Mouse (Mus musculus): Measurements from ENCODE around the gene Prkd2.

Prkd2 gene

DNA sequence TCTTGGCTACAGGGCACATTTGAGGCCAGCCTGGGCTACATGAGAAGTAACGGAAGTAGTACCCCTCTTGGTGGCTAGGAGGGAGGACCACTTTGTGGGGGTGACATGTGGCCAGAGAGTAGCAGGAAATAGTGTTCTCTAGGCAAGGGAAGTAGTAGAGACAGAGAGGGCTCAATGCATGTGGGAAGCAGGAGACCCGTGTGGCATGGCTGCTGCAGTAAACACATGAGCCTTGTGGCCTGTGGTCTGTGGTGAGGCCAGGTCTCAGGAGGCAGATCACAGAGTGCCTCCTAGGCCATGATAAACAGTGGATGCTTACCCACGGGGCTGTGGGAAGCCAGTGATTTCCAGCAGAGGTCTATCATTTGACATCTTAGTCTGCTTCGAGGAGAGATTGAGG lies 15.4 kb upstream of the Prkd2 start:
- DNase-seq (ENCODE audit: low spot score): no peak

DNA sequence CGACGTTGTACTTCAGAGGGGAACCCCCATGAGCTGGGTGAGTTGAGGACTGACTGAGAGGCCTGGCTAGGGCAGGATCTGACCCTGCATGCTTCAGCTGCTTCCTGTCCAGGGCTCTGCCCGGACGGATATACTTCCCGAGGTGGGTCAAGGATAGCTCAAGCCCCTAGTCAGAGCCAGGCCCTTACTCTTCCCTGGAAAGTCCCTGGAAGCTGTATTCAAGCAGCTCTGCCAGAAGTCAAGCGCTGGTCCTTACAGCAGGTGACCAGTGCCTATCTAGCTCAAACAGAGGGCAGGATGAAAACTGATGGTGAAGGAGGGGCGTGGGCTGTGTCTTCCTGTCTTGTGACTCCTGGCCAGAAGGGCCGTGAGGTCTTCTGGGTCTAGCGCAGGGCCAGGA lies 12.3 kb upstream of the Prkd2 start:
- no peak for DNase-seq (ENCODE audit: low spot score)

DNA sequence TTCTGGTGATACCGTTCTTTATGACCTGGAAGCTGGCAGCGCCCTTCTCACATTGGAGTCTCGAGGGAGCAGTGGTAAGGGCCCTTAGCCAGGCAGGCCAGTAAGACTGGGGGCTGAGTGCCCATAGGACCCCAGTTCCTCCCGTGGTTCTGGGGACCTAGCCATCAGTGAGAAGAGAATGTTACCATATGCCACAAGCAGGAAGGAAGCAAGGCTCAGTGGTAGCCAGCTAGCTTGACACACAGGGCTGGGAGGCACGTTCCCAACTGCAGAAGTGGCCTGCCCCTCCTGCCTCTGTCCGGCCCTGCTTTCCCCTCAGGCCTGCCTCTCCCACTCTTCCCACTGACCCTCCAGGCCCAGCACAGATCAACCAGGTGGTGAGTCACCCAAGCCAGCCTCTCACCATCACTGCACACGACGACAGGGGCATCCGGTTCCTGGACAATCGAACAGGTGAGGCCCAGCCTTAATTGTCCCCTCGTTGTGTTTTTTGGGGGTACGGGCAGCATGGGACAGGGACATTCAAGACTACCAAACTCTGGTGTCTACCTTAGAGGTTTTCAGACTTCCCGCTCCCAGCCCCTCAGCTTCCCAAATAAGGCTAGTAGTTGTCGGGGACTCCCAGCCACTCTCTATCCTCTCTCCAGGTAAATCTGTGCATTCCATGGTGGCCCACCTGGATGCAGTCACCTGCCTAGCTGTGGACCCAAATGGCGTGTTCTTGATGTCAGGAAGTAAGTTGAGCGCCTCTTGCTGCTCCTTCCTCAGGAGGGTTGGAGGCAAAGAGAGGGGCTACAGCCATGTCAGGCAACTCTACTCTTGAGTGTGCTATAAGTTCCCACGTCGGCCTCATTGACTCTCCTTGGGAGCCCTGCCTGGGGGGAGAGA lies 4.5 kb upstream of the Prkd2 start:
- no peak for DNase-seq (ENCODE audit: low spot score)

DNA sequence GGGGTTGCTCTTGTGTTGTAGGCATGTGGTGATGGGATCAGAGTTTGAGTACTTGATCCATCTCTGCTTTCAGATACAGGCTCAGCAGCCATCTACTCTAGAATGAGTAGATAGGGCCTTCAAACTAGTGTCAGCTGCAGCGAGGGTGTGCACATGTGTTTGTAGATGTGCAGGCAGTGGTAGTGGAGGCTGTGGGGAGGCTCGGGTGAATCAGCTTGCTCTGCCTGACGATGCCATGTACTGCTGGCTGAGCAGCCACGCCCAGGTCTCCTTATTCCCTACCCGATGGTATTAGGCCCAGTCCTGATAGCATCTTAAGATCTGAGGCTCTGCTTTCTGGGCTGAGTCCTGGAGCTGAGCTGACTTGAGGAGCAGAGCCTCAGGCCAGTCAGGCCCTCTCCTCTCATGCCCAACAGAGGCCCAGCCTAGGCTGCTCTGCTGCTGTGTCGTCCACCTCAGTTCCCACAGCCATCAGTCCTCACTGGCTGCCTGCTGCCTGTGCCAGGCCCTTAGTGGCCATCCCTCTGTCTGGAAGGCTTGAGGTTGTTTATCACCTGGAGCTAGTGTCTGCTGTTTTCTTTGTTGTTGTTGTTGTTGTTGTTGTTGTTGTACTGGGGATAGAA lies 3.8 kb upstream of the Prkd2 start:
- DNase-seq (ENCODE audit: low spot score): no peak

- DNase-seq (ENCODE audit: low spot score): no peak
Measured at GRCm38 (mm10) chr7:16839427-16840108, 3.1 kb upstream of the Prkd2 start.

DNA sequence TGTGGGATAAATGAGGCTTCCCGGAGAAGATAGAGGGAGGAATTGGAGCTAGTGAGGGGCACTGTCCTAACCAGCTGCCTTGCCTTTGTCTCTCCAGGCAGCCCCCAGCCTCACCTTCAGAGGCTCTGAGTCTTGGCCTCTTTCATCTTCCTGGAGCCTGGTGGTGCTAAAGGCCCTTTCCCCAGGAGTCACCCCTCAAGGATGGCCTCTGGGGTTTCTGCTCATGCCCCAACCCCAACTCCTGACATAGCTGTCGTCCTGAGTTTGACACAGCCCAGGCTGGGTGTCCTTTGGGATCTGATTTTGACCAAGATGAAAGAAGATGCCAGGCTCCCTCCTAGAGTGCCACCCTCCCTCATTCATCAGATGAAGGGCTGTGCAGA lies 2.6 kb upstream of the Prkd2 start:
- DNase-seq (ENCODE audit: low spot score): no peak

DNA sequence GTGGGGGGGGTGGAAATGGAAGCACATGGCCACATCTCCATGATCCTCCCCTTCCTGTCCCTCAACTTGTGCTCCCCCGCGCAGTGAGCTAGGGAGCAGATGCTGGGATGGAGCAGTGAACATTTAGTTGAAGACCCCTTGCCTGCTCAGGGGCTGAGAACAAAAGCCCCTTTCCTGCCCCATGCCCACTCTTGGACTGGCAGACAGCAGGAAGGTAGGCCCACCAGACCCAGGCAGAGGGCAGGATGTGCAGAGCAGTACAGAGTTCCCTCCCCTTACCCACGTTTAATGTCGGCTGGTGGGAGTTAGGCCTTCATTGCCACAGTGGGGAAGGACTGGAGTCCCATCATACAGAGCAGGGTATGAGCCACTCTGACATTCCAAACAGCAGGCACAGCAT lies 1.6 kb upstream of the Prkd2 start:
- DNase-seq (ENCODE audit: low spot score): no peak

DNA sequence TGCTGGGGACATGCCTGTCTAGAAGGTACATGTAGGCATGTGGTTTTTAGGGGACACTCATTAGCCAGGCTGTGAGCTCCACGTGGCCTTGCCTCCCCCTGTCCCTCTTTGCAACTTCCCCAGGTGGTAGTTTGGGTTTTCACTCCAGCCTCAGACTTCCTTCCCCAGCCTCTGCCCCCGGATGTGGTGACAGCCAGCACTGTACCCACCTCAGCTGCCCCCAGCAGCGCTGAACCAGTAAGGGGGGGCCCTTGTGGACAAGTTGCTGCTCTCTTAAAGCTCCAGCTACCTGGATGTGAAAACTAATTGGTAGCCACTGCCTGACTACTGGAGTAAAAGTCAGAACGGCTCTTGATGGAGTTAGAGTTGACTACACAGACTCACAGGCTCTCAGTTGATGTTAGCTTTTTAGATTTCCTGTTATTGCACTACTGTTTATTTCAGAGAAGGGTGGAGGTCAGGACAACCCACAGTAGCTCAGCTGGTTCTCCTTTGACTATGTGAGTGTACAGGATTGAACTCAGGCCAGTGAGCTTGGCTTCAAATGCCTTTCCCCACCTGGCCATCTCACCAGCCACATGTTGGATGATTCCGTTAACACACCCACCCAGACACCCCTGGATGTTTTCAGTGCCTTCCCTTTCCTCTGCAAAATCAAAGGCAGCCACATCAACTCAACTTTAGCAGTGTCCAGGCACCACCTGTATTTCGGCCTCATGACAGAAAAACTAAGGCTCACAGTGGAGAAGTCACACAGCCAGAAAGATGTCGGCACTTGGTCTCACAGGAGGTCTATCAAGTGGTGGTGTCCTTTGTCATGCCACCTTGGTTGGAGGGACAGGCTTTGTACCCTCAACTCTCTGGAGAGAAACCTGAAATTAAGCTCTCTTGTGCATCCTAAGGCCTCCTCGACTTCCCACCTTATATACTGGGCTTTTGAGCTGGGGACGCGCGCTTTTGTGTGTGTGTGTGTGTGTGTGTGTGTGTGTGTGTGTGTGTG lies 841 bp upstream of the Prkd2 start:
- no peak for DNase-seq (ENCODE audit: low spot score)

DNA sequence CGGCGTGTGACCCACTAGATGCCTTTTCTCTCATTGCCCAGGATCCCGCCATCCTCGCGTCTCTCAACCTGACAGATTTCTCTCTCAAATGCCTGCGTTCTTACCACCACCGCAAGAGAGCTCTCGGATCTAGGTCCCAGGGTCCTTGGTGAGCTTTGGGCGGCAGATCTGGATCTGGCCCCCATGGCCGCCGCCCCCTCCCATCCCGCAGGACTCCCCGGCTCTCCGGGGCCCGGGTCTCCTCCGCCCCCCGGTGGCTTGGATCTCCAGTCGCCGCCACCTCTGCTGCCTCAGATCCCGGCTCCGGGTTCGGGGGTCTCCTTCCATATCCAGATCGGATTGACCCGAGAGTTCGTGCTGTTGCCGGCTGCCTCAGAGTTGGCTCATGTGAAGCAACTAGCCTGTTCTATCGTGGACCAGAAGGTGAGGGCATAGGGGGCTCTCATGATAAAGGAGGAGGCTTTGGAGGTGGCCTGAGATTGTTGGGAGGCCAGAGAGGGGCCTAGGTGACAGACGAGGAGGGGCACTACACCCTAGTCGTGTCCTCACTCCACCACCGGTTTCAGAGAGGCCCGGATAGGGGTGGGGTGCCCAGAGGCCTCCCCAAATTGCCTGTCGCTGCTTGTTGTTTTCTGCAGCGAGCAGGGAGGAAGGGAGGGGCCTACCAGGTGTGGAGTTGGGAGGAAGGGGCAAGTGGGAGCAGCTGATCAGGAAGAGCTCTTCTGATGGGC lies 904 bp downstream of the Prkd2 start:
- DNase-seq (ENCODE audit: low spot score): peak; percentile 45

GRCm38 (mm10) chr7:16844696-16845071 lies 2.0 kb downstream of the Prkd2 start:
- no peak for DNase-seq (ENCODE audit: low spot score)

- peak; percentile 26 for DNase-seq (ENCODE audit: low spot score)
Measured at GRCm38 (mm10) chr7:16845072-16845819, 2.5 kb downstream of the Prkd2 start.

DNA sequence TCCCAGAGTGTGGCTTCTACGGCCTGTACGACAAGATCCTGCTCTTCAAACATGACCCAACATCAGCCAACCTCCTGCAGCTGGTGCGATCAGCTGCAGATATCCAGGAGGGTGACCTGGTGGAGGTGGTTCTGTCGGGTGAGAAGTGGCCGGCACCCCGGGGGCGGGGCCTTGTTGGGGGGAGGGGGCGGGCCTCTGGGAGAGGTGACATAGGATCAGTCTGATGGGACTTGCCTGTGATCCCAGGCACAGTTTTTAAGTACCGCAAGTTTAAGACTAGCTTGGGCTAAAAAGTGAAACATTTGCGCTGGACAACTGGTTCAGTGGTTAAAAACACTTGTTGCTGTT lies 3.1 kb downstream of the Prkd2 start:
- DNase-seq (ENCODE audit: low spot score): no peak

GRCm38 (mm10) chr7:16846775-16847174 lies 4.1 kb downstream of the Prkd2 start:
- no peak for DNase-seq (ENCODE audit: low spot score)

DNA sequence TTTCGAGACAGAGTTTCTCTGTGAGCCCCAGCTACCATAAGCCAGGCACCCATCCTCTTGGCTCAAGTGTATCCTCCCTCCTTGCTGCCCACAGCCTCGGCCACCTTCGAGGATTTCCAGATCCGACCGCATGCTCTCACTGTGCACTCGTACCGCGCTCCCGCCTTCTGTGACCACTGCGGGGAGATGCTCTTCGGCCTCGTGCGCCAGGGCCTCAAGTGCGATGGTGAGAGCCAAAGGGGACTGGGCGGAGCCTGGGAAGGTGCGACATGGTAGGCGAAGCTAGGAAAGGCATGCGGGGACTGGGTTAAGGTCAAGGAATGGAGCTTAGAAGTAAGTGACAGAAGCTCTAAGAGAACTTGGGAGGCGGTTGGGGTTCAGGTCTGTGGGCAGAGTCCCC lies 4.8 kb downstream of the Prkd2 start:
- no peak for DNase-seq (ENCODE audit: low spot score)

GRCm38 (mm10) chr7:16848579-16848978 lies 5.9 kb downstream of the Prkd2 start:
- DNase-seq (ENCODE audit: low spot score): peak; percentile 59

- no peak for DNase-seq (ENCODE audit: low spot score)
Measured at GRCm38 (mm10) chr7:16851636-16852035, 8.9 kb downstream of the Prkd2 start.

- no peak for DNase-seq (ENCODE audit: low spot score)
Measured at GRCm38 (mm10) chr7:16853302-16853831, 10.7 kb downstream of the Prkd2 start.

- peak; percentile 65 for DNase-seq (ENCODE audit: low spot score)
Measured at GRCm38 (mm10) chr7:16858336-16858735, 15.6 kb downstream of the Prkd2 start.

- peak; percentile 81 for DNase-seq (ENCODE audit: low spot score)
Measured at GRCm38 (mm10) chr7:16859902-16860651, 17.4 kb downstream of the Prkd2 start.

DNA sequence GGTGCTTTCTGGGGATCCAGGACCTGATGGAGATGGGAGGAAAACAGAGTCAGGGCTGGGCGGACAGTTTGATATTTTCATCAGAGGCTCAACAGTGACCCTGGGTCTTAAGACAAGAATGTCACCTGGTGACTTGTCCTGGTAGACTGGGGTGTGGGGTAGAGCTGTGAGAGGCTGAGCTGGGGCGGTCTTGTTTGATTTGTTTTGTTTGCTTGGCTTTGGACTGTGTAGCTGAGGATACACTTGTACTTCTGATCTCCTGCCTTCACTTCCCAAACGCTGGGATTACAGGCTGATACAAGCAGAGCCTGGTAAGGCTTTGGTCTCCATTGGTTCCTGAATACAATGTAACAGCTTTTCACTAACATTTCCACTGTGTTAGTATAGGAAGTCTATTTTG lies 24.8 kb downstream of the Prkd2 start:
- no peak for DNase-seq (ENCODE audit: low spot score)

All from embryo, embryonic 10 days (tissue).